31 mouse cellular contexts compared by ENCODE assay signal in genomic region chr7:80473837-80474236, GRCm38 (mm10).
DNase-seq lines count a peak whose midpoint lies in the region; ATAC-seq lines count a peak whose summit lies in the region.
"Had no signal": no experiment of that assay in that cellular context is flagged by ENCODE, and none has a peak within 500 bp of the region (broad histone marks: within the 10 kb centered on the region; RNA-seq: fewer than 3 reads in every experiment).

No protein-coding gene starts in this region.

- H3K9me3 ChIP-seq in heart, embryonic 10.5 days, result no peaks in the 10 kb centered on the region
- no peaks in the 10 kb centered on the region for H3K9me3 ChIP-seq in heart, embryonic 12.5 days (replicated peaks)
- H3K9me3 ChIP-seq: embryonic facial prominence, embryonic 12.5 days; G1E; hindbrain, embryonic 10.5 days; liver, embryonic 12.5 days; midbrain, embryonic 13.5 days had no signal

- ATAC-seq in heart, embryonic 12.5 days (ENCODE audit: insufficient number of reproducible peaks, low FRiP score), result no peak
- ATAC-seq in activated CD4-positive, CD25-positive, alpha-beta regulatory T cell, adult 4 months, result peak; percentile 68
- peak; percentile 66 for ATAC-seq in megakaryocyte, adult 5-6 weeks (ENCODE audit: poor library complexity, severe bottlenecking)
- ATAC-seq: forebrain, embryonic 16.5 days; hindbrain, embryonic 16.5 days; intestine, embryonic 16.5 days; liver, embryonic 12.5 days; liver, postnatal 0 days; midbrain, embryonic 13.5 days had no signal

- no peak overlapping the region for H3K4me3 ChIP-seq in heart, embryonic 10.5 days
- no peak overlapping the region for H3K4me3 ChIP-seq in heart, embryonic 12.5 days
- H3K4me3 ChIP-seq: embryonic facial prominence, embryonic 12.5 days; heart, adult 2 months; hindbrain, embryonic 10.5 days; liver, embryonic 12.5 days; midbrain, embryonic 13.5 days had no signal

- no peak overlapping the region for H3K9ac ChIP-seq in heart, embryonic 12.5 days
- H3K9ac ChIP-seq: embryonic facial prominence, embryonic 12.5 days; liver, embryonic 12.5 days; liver, postnatal 0 days; midbrain, embryonic 13.5 days had no signal

- peak; percentile 54 for DNase-seq in heart, embryonic 10.5 days (ENCODE audit: low spot score)
- DNase-seq in c-Kit-positive CD71-positive TER-119-positive erythroid progenitor cells, embryonic 14.5 days (ENCODE audit: low spot score), result no peak
- DNase-seq in embryo, embryonic 9.5 days (ENCODE audit: extremely low spot score), result no peak
- DNase-seq in adrenal gland, postnatal 4 days (ENCODE audit: low spot score in 2 of 2), result no peak
- no peak for DNase-seq in right cerebral cortex, postnatal 25 days
- DNase-seq: adrenal gland, postnatal 36 days; cerebellum, adult 8-10 months; cerebellum, postnatal 25 days; heart, adult 2 months; heart, postnatal 14 days; kidney, adult 8-10 months; kidney, postnatal 4 days; left cerebral cortex, postnatal 4 days; liver, postnatal 0 days; lung, postnatal 10 days; spleen, adult 18-20 months; thymus, adult 18-20 months; thymus, postnatal 36 days had no signal

- 93% methylated on average over 7 of the region's 7 CpGs for WGBS in heart, embryonic 10.5 days
- WGBS in heart, embryonic 12.5 days, result 89% methylated on average over 7 of the region's 7 CpGs

- no peak overlapping the region for H3K4me2 ChIP-seq in heart, embryonic 12.5 days
- H3K4me2 ChIP-seq: embryonic facial prominence, embryonic 12.5 days; liver, embryonic 12.5 days; midbrain, embryonic 13.5 days had no signal

- no peaks in the 10 kb centered on the region for H3K27me3 ChIP-seq in heart, embryonic 10.5 days (ENCODE audit: insufficient read depth, poor library complexity, severe bottlenecking)
- H3K27me3 ChIP-seq in heart, embryonic 12.5 days (replicated peaks), result no peaks in the 10 kb centered on the region
- H3K27me3 ChIP-seq: embryonic facial prominence, embryonic 12.5 days; liver, embryonic 12.5 days; midbrain, embryonic 13.5 days had no signal

- no peaks in the 10 kb centered on the region for H3K4me1 ChIP-seq in heart, embryonic 10.5 days
- H3K4me1 ChIP-seq in heart, embryonic 12.5 days (replicated peaks), result no peaks in the 10 kb centered on the region
- H3K4me1 ChIP-seq: embryonic facial prominence, embryonic 12.5 days; hindbrain, embryonic 10.5 days; liver, embryonic 12.5 days; midbrain, embryonic 13.5 days had no signal

- peaks cover 50% of the 10 kb centered on the region for H3K36me3 ChIP-seq in heart, embryonic 10.5 days
- peaks cover 44% of the 10 kb centered on the region for H3K36me3 ChIP-seq in heart, embryonic 12.5 days

- H3K27ac ChIP-seq in heart, embryonic 10.5 days, result no peak overlapping the region
- H3K27ac ChIP-seq in heart, embryonic 12.5 days (ENCODE audit: poor library complexity, severe bottlenecking), result no peak overlapping the region
- H3K27ac ChIP-seq: embryonic facial prominence, embryonic 12.5 days; heart, adult 2 months; hindbrain, embryonic 10.5 days; kidney, postnatal 0 days; liver, embryonic 12.5 days; midbrain, embryonic 13.5 days; stomach, postnatal 0 days had no signal
